Mouse (Mus musculus): ENCODE measurements at regions not wholly inside any gene's neighbourhood (a gene's known extent, or its start where the extent isn't known, plus 50 kb on each side); places are given as distances from the start of the nearest gene placed in this dataset.
A peak's percentile ranks its signal among the peaks of the same experiment; 100 is the strongest.

DNA sequence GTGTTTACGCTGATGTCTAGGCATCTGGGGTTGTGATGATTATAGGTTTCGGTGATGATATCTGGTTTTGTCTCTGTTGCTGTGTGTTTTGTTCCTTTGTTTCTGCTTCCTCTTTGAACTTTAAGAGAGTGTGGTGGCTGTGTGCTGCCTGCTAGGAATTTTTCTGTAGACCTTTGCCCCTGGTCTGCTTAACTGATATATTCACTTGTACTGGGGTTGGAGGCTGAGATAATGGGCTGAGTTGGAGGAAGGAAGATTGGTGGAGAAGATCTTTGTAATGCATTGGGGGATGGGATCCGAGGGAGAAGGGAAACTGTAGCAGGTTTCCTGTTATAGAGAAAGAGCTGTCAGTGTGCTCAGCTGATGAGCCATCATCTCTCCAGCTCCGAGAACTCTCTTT is 55.8 kb downstream of the Mid1ip1 start:
- DNase-seq, result no peak

DNA sequence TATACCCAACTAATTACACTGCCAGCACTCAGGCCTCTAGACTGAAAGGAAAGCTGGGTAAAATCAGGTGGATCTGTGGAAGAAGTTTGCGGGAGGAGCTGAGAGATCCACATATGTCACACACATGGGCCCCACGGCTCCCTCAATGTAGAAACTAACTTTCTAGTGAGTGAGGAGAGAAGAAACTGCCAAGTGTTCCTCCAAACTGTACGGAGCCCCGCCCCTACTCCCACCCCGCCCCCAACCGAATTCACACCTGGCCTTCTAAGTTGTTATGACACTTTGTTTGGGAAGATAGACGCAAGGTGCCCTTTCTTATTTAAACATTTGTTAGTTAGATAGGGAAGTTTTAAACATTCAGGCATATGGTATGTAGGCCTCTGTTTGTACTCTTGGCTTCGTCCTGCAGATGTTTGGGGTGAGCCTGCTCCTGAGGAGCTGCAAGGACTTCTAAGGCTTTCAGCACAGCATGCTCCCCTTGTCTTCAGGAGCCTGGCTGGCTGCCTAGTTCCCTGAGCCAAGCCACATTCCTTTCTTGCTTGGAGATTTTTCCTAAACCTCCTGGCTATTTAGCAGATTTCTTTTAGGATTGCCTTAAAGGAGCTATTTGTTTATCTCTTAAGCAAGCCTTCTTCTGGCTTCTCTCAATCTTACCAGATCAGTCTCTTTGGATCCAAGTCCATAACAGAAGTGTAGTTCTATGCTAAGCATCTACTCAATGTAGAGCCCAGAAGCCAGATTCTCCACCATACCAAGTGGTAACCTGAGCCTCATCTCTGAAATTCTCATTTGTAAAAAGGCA is 61.1 kb downstream of the Mid1ip1 start:
- DNase-seq, result no peak

DNA sequence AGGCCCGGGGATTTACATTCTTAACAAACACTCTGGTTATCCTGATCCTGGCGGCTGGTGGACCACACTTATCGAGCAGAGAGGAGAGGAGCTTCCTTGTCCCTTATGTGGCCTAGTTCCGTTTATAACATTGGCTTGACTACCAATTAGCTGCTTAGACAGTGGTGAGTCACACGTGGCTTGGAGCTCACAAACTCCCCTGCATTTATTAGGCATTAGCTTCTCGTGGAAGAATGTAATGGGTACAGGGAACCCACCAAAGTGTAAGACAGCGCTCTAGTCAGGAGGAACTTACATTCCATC is 61.7 kb downstream of the Mid1ip1 start:
- DNase-seq, result no peak

DNA sequence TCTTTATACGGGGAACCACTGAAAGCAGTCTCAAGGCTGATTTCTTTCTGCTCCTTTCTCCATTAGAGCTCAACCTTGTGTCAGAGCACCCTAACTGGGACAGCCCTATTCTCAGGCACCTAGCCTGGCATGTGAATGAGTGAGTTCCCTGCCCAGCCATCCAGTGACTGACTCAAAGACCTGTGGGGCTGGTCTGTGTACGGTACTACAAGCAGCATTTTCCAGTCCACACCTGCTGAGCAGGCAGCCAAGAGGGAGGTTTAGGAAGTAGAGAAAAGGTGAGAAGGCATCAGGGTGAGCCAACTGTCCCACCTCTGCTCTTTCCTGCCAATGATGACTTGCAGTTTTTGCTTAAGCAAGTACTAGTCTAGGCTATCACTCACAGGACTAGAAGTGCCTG is 63.2 kb downstream of the Mid1ip1 start:
- DNase-seq, result no peak

DNA sequence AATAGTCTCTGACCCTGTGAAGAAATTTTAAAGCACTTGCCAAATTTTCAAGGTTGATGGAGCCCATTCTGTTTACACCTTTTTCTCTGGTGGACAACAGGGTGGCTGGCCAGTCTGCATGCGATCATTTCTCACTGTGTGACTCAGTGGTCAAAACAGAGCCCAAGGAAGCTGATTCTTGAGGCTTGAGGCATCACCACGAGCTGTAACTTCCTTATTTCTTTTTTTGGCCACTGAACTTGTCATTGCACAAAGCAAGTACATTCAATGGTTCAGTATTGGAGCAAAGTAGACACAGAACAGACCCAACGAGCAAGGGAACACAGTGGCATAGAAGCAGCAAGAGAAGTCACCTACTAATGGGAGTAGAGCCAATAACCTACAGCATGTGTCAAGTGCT is 71.5 kb downstream of the Mid1ip1 start:
- DNase-seq, result no peak

DNA sequence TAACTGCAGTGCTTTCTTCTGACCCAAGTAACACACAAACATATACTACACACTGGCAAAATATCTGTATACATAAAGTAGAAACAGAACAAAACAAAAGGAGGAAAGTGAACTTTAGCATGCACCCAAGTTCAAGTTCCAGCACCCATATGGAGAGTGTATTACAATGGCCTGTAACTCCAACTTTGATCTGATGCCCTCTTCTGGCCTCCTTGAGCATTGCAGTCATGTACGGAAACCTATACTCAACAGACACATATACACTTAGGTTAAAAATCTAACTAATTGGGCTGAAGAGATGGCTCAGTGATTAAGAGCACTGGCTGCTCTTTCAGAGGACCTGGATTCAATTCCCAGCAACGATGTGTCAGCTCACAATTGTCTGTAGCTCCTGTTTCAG is 72.2 kb downstream of the Mid1ip1 start:
- DNase-seq, result no peak

DNA sequence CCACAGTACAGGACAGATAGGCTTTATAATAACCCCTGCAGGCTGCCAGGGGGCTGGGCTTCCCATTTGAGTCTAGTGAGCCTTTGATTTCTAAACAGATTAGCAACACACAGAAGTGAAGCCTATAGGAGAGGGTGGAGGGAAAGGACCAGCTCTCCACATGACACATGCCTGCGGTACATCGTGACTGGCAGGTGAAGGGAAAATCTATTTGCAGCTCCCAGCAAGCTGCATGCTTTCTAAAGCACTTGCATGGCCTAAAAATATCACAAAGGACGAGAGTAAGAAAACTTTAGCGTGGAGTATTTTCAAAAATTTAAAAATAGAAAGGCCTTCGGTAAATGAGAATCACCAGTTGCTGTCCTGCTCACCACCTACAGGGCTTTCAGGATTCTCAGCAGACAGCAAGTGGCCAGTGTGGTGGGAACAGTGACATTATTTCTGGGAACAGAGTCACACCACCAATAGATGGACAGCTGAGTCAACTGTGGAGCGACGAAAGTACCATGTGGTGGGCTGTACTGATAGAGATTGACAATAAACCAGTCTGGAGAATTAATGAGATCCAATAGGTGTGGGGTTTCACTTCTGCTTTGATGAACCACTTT is 105.6 kb downstream of the Mid1ip1 start:
- no peak for DNase-seq

DNA sequence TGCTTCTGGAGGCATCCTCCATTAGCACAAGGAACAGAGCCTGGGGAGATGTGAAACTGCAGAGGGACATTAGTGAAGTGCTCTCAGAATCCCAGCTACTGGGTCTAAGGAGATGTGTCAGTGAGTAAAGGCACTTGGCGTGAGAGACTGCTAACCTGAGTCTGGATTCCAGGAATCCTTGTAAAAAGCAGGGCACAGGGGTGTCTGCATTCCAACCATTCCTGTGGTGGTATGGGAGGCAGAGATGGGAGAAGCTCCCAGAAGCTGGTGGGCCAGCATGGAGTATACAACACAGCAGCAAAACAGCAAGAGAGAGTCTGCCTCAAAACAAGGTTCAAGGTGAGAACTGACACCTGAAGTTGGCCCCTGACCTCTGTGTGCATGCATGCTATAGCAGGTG is 118.9 kb downstream of the Mid1ip1 start:
- DNase-seq, result no peak

DNA sequence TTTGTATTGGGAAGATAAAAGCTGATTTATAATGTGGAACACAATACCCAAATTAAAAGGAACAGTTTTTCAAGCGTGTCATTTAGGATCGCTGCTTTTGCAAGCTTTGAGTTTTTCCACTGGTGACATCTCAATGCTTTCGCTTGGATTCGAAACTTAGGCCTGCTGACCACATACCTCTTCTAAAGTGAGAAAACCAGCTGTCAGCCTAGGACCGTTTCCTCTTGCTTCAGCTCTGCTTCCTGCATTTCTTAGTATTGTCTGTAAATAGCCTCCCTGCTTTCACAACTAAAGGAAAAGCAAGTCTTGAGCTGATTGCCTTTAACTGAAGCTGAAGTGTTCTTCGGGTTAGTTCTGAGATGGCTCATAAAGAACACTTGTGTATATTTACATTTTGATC is 142.3 kb downstream of the Mid1ip1 start:
- DNase-seq, result no peak

DNA sequence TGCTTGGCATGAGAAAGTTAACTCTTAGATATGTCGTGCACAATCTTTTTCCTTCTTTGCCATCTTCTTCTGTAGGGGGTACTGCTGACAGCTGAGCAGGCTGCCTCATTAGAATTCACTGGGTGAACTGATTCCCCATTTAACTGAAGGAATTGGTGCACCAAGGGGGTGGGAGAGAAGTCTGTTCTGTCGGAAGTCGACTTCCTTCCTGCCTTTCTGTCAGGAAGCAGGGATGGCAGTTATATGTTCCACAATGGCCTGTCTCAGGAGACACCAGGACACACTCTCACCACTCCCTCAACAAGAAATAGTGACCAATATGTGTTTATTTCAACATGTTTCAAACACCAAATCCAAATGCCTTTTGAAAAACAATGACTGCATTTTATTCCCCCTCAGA is 142.9 kb downstream of the Mid1ip1 start:
- DNase-seq, result no peak

DNA sequence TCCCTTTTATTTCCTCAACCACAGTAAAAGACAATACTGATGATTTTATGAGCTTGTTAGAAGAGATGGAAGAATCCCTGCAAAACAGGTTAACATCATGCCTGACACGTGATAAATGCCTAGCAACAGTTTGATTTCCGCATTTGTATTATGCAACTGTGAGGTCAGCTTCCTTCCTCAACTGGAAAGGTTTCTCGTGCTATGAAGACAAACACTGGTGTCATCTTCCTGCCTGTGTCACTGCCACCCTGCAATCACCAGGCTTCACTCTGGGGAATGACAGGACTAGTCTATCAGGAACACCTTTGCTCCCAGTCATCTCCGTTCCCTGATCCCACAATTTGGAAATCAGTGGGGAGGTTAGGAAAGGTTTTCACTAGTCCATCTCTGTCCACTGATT is 156.8 kb downstream of the Mid1ip1 start:
- no peak for DNase-seq

DNA sequence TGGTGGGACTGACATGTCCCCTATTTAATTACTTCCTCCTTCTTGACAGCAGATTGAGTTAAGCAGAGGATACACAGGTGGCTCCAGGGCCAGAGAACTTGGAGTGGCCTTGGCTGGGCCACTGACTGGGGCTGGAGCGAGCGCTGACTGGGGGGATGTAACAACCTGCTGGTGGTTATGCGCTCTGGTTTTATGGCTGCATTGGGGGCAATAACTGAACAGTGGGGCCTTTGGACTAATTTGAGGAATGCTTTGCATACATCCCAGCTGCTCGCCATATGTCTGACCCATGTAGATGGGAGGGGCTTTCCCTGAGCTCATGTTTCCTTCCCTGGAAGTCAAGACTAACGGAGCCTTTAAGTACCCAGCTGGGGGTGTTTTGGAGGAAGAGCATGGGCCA is 163.0 kb downstream of the Mid1ip1 start:
- DNase-seq, result no peak

DNA sequence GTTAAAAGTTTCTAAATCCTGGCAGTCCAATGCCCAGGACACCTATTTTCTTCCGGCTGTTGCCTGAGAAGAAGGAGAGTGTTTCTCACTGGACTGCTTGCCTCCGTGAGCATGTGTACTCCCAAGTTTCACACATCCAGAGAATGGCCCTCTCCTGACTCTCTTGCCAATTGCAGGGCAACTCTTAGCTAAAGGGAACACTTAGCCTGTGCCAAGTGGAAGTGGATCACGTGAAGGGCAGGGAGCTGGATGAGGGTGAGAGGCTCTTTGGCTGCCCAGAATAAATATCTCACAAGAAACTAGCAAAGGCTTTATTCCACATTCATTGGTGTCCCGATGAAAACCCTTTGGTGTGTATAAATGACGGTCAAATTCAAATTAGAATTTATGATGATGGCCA is 164.1 kb downstream of the Mid1ip1 start:
- DNase-seq, result no peak

DNA sequence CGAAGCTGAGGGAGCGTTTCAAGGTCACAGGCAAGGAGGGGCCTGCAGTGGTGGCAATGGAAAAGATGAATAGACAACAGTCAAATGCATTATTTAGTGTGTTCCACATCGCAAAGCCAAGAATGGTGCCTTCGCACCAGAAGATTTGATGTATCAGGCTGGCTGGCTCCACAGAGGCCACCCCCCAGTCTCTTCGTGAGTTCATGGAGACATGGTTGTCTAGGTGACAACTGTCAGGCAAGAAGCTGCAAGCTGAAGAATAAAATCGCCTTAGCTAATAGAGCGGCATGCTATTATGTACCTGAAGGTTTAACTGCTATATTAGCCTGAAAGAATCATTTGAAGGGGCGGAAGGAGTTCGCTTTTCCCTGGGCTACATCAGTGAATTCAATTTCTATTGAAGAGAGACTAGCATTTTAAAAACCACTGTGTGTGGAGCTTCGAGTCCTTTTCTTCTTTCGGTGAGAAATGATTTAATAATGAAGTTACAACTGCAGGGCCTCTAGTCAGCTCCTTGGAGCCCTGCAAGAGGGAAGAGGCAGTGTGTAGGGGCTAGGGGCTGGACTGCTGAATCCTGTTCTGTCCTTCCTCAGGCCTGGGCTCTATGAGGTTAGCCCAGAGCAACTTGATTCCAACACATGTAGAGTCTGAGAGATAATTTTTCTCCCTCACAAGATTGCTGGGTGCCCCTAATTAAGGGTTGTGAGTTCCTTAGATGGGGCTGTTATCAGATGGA is 169.1 kb downstream of the Mid1ip1 start:
- DNase-seq, result no peak

DNA sequence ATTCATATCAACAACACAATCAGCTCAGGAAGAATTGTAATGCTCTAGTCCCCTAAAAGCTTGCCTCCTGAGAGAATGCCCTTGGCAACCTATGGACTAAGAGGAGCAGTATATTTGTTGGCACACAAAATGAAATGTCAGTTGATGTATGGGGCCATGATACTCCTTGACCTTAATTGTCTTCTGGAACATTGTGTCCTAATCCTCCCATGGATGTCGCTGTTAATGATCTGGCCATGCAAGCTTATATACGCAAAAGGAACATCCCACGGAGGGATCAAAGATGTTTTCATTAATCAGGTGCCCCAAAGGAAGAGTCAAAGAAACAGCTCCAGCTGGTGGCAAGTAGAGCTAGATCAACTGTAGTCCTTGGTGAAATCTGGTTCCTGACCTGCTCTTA is 178.0 kb downstream of the Mid1ip1 start:
- DNase-seq, result no peak

DNA sequence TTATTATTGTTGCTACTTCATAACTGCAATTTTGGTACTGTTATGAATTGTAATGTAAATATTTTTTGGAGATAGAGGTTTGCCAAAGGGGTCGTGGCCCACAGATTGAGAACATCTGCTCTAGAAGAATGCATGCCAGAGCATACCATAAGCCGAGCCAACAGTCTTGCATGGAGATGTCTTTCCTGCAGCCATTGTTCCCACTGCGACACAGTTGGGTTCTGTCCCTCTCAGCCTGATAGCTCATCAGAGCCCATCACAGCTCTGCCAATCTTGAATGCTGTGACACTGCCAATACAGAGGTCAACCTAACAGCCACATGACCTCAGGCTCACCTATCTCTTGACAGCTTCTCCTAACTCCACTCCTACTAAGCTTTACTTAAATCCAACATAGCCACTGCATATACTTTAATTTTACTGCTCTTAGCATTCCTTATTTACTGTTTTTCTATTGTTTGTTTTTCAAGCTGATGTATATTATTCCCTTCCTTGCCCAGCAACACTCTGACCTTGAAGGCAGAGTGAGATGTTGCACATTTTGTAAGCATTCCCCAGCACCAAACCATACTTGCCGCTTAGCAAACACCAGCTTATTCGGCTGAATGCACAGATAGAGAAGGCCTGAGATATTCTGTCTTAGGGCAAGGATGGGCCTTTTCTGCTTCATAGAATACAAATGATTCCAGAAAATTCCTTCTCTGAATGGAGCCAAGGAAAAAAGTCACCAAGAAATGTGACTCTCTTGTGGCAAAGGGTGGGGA is 181.6 kb downstream of the Mid1ip1 start:
- DNase-seq, result no peak

DNA sequence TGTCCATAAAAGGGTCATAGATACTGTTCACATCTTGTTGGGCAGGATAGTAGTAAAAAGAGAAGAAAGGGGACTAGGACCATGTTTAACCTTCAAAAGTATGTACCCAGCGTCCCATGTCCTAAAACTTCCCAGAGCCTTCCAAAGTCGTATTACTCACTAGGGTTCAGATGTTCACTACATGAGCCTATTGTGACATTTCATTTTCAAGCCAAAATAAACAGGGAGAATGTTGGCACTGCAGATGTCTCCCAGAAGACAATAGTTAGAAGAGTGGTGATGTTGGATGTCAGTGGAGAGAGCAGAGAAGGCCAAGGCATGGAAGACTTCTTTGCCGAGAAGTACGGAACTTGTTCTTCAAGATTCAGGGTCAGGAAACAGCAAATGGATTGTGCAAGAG is 187.9 kb downstream of the Mid1ip1 start:
- no peak for DNase-seq

DNA sequence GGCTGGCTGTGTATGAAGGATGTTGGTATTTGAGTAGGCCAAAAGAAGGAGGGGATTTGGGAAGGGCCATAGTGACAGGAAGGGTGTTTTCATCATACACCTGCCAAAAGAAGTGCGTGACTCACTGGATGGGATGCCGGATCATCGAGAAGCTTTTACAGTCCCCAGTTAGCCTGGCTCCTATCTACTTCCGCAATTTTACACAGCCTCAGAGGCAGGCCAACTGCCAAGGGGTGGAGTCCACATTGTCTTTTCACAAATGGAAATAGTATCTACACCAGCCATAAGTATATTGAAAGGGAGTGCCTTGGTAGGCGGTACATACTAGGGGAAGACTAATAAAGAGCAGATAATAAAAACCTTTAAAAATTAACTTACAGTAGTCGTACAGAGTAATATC is 189.3 kb downstream of the Mid1ip1 start:
- DNase-seq, result no peak

DNA sequence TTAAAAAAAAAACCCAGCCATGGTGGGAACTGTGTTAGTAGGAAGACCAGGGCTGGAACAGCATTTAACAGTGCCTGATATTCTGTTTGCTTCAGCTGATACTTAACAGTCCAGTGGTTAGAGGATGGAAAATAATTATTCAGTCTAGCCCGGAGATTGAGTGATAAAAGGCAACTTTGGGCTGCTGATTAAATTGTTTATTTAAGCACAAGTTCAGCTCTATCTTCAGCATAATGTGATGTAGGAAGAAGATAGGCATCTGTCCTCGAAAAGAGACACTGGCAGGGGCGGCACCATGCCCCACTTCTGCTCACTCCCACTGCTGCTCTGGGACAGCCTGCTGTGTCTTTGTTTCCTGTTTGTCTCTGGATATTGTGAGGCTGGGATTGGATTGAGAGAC is 190.1 kb downstream of the Mid1ip1 start:
- no peak for DNase-seq

DNA sequence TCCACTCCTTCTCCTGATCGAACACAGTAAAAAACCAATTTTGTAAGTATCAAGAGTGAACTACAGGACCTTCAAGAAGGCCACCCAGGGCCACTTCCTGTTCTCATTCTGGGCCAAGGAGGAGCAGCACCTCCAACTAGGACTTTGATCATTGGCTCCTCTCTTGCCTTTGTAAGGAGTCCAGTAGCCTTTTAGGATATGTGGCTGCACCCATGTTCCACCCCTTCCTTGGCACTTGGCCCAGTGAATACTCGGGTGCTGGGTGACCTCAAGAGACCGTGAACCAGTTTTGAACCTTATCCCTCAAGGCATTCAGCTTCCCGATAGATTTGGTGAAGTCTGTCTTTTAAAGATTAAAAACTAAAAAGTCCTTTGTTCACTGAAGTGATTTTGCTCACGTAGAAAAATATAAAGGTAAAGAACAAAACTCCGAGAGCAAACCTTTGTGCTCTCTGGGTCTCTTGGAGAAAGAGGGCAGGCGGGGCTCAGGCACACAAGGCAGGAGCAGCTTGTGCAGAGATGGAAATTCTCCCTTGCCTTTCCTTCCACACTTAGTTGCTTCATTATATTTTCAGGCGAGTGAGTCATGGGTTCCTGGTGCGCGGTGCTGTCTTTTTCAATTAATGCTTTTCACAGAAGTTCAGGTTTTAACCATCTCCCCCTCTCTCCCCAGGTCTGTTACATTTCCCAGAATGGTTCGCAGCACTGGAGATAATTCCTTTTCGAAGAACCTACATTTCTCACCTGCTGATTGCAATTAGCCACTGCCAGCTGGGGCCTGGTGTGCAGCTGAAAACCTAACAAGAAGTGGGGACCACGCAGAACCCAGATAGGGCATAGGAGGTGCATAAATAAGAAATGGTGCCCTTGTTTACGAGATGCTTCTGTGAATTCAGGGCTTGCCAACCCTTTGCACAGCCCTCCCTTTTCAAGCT is 196.6 kb downstream of the Mid1ip1 start:
- peak in 1 of 2 experiments; percentile 6 for DNase-seq
